Mouse (Mus musculus): ENCODE results near the gene Nxph3. TPM values are rescaled to one million over a fixed set of nuclear protein-coding genes. Genes with fewer than 3 reads are reported as not detected.
"Not testable (repeated sequence)": the region's sequence is repeated elsewhere in the genome, so short reads cannot be mapped to it uniquely, and the experiment has no call there.

Nxph3 gene
- total RNA-seq, 1 experiment from 2014 or later, result not detected

GRCm38 (mm10) chr11:95503581-95504180 is 10.7 kb downstream of the Nxph3 start:
- no peak; a peak in 1 of 4 replicates for ATAC-seq (replicated peaks in 1 of 2; ENCODE audit: insufficient read depth in 1 of 2, low FRiP score in 2 of 2, low TSS enrichment in 1 of 2, low read depth in 1 of 2, poor library complexity in 2 of 2, severe bottlenecking in 2 of 2)

GRCm38 (mm10) chr11:95501826-95502225 is 12.5 kb downstream of the Nxph3 start:
- ATAC-seq (replicated peaks in 1 of 2; ENCODE audit: insufficient read depth in 1 of 2, low FRiP score in 2 of 2, low TSS enrichment in 1 of 2, low read depth in 1 of 2, poor library complexity in 2 of 2, severe bottlenecking in 2 of 2), result not testable (repeated sequence)

DNA sequence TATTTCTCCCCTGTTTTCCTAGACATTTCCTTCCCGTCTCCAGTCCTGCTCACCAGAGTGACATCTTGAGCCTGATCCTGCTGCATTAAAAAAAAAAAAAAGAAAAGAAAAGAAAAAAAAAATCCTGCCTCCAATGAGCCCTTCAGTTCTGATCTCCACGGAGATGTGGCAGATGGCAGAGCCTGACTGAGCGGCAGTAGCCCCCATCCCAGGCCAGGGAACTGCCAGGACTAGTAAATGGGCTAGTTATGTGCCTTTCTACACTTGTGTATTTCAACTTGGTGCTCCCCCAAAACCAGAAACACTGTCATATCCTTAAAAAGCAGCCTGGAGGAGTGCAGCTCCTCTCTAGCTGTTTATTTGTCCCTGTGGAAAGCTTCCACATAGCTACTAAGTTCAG is 13.5 kb downstream of the Nxph3 start:
- ATAC-seq (replicated peaks in 1 of 2; ENCODE audit: insufficient read depth in 1 of 2, low FRiP score in 2 of 2, low TSS enrichment in 1 of 2, low read depth in 1 of 2, poor library complexity in 2 of 2, severe bottlenecking in 2 of 2), result no peak

GRCm38 (mm10) chr11:95500412-95500811 is 14.0 kb downstream of the Nxph3 start:
- no peak for ATAC-seq (replicated peaks in 1 of 2; ENCODE audit: insufficient read depth in 1 of 2, low FRiP score in 2 of 2, low TSS enrichment in 1 of 2, low read depth in 1 of 2, poor library complexity in 2 of 2, severe bottlenecking in 2 of 2)

- ATAC-seq (replicated peaks in 1 of 2; ENCODE audit: insufficient read depth in 1 of 2, low FRiP score in 2 of 2, low TSS enrichment in 1 of 2, low read depth in 1 of 2, poor library complexity in 2 of 2, severe bottlenecking in 2 of 2), result no peak
Observed at GRCm38 (mm10) chr11:95497921-95498320, 16.4 kb downstream of the Nxph3 start.

DNA sequence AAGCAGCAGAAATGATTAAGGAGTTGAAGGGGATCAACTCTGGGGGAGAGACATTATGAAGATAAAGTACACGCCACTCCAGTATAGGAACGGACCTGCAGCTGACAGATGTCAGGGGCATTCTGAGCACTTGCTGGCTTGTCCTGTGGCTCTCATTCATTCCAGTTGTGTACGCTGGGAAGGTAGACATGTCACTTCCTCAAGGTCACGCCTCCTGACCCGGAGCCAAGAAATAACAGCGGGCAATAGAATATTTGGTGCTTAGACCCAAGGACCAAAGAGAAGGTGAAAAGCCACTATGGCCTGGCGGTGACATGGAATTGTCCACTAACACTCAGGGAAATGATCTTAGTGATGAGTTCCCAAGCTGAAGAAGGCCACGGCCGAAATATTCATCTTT is 18.5 kb downstream of the Nxph3 start:
- no peak for ATAC-seq (replicated peaks in 1 of 2; ENCODE audit: insufficient read depth in 1 of 2, low FRiP score in 2 of 2, low TSS enrichment in 1 of 2, low read depth in 1 of 2, poor library complexity in 2 of 2, severe bottlenecking in 2 of 2)

- ATAC-seq (replicated peaks in 1 of 2; ENCODE audit: insufficient read depth in 1 of 2, low FRiP score in 2 of 2, low TSS enrichment in 1 of 2, low read depth in 1 of 2, poor library complexity in 2 of 2, severe bottlenecking in 2 of 2), result no peak
Observed at GRCm38 (mm10) chr11:95494374-95494773, 20.0 kb downstream of the Nxph3 start.

GRCm38 (mm10) chr11:95493950-95494349 is 20.4 kb downstream of the Nxph3 start:
- ATAC-seq (replicated peaks in 1 of 2; ENCODE audit: insufficient read depth in 1 of 2, low FRiP score in 2 of 2, low TSS enrichment in 1 of 2, low read depth in 1 of 2, poor library complexity in 2 of 2, severe bottlenecking in 2 of 2), result no peak

DNA sequence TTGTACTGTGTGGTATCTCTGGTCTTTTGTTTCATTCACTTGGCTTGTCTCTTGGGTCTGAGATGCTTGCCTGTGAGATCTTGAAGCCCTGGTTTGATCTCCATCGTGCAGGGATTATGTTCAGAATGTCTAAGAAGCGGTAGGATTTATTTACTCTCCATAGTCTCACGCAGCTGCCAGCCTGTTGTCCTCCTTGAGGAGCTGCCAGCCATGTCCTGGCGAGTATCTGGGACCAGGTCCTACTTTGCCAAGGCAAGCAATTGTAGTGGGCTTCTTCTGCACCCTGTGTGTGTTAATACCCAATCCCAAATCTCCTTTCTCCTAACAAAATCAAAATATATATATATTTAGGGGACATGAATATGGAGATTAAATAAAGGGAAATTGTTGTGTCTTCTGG is 21.4 kb downstream of the Nxph3 start:
- no peak for ATAC-seq (replicated peaks in 1 of 2; ENCODE audit: insufficient read depth in 1 of 2, low FRiP score in 2 of 2, low TSS enrichment in 1 of 2, low read depth in 1 of 2, poor library complexity in 2 of 2, severe bottlenecking in 2 of 2)

DNA sequence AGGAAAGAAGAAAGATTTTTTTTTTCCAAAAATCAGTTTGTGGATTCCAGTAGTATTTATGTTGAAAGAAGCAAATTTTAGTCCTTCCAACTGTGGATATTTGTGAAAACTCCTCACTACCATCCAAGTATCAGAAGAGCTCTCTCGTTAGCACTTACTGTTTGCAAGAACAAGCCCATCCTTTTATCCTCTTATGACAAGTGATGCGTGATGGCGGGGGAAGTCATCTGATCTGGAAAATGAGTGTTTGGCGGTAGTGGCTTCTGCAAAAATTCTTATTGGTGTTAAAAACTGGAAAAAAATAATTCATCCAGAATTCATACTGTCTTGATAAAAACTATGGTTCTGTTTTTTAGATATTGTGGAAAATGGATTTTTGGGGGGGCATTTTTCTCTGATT is 22.1 kb downstream of the Nxph3 start:
- ATAC-seq (replicated peaks in 1 of 2; ENCODE audit: insufficient read depth in 1 of 2, low FRiP score in 2 of 2, low TSS enrichment in 1 of 2, low read depth in 1 of 2, poor library complexity in 2 of 2, severe bottlenecking in 2 of 2), result no peak

- no peak for ATAC-seq (replicated peaks in 1 of 2; ENCODE audit: insufficient read depth in 1 of 2, low FRiP score in 2 of 2, low TSS enrichment in 1 of 2, low read depth in 1 of 2, poor library complexity in 2 of 2, severe bottlenecking in 2 of 2)
Observed at GRCm38 (mm10) chr11:95490104-95490503, 24.3 kb downstream of the Nxph3 start.

DNA sequence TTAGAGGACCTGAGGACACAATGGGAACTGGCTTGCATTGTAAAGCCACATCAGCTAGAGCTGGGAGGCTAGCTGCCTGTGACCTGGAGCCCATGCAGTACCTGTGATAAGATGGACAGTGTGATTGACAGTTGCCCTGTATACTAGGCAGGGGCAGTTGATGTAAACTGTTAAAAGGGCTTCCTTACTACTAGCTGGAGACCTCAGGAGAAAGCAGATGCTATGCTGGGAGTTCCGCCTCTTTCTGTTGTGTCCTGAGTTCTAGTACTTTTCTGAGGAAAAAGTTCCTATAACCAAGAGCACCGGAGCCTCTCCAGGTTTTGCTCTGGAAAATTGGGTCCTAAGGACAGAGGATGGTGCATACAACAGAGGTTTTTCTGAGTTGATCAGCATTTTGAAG is 27.1 kb downstream of the Nxph3 start:
- ATAC-seq (replicated peaks in 1 of 2; ENCODE audit: insufficient read depth in 1 of 2, low FRiP score in 2 of 2, low TSS enrichment in 1 of 2, low read depth in 1 of 2, poor library complexity in 2 of 2, severe bottlenecking in 2 of 2), result no peak

DNA sequence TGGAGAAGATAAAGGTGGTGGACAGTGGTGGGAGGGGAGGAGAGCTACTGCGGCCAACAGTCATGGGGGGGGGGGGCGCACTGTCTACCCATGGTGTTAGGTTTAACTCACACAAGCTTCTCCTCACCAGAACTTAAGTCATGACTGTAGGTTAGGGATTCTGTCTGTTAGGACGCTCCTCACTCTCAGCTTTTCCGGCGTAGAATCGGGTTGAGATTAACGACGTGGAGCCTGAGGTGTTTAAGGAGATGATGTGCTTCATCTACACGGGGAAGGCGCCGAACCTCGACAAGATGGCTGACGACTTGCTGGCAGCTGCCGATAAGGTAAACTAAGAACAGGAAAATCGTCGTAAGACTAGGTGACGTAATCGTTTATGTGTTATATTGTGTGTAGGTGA is 28.7 kb downstream of the Nxph3 start:
- no peak for ATAC-seq (replicated peaks in 1 of 2; ENCODE audit: insufficient read depth in 1 of 2, low FRiP score in 2 of 2, low TSS enrichment in 1 of 2, low read depth in 1 of 2, poor library complexity in 2 of 2, severe bottlenecking in 2 of 2)

- ATAC-seq (replicated peaks in 1 of 2; ENCODE audit: insufficient read depth in 1 of 2, low FRiP score in 2 of 2, low TSS enrichment in 1 of 2, low read depth in 1 of 2, poor library complexity in 2 of 2, severe bottlenecking in 2 of 2), result no peak
Observed at GRCm38 (mm10) chr11:95480662-95481061, 33.7 kb downstream of the Nxph3 start.

DNA sequence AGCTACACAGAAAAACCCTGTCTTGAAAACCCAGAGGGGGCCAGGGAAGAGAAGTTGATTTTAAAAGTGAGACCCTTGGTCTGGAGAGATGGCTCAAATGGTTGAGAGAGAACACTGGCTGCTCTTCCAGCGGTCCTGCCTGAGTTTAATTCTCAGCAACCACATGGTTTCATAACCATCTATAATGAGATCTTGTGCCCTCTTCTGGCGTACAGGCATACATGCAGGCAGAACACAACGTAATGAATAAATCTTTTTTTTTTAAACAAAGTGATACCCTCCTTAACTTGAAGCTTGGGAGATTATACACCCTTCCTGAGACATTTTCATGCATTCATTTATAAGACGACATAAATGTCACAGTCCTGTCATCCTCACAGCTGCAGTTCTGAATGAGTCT is 34.9 kb downstream of the Nxph3 start:
- ATAC-seq (replicated peaks in 1 of 2; ENCODE audit: insufficient read depth in 1 of 2, low FRiP score in 2 of 2, low TSS enrichment in 1 of 2, low read depth in 1 of 2, poor library complexity in 2 of 2, severe bottlenecking in 2 of 2), result no peak

DNA sequence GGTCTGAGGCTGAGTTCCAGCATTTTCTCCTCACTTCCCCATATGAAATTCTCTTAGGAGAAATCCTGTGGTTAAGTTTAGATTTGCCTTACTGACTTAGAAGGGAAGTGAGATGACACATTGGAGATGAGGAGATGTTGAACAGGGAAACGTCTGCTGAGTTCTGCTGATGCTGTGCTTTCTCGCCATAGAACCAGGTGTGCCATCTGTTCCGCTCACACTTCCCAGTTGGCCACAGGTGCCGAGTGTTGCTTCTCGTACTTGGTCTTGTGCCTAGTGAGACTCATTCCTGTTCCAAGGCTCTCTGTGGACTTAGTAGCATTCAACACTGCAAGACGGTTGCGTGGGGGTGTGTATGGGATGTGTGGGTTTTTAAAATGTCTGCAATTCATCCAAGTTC is 38.0 kb downstream of the Nxph3 start:
- ATAC-seq (replicated peaks in 1 of 2; ENCODE audit: insufficient read depth in 1 of 2, low FRiP score in 2 of 2, low TSS enrichment in 1 of 2, low read depth in 1 of 2, poor library complexity in 2 of 2, severe bottlenecking in 2 of 2), result no peak

- no peak for ATAC-seq (replicated peaks in 1 of 2; ENCODE audit: insufficient read depth in 1 of 2, low FRiP score in 2 of 2, low TSS enrichment in 1 of 2, low read depth in 1 of 2, poor library complexity in 2 of 2, severe bottlenecking in 2 of 2)
Observed at GRCm38 (mm10) chr11:95473456-95473855, 40.9 kb downstream of the Nxph3 start.

DNA sequence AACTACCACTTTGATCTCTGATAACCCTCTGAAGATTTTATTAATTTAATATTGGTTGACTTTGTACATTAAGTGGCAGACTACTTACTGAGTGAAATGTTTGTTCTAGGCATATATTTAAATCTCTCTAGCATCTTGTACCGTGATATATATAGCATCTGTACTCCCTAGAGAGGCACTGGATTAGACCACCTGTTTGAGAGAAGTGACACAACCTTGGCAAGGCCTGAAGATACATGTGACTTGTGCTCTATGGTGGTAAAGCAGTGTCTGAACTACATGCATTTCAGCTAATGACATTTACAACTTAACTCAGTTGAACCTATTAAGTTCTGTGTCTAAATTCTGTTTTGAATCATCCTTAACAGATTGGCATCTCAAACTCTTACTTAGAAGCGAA is 41.4 kb downstream of the Nxph3 start:
- ATAC-seq (replicated peaks in 1 of 2; ENCODE audit: insufficient read depth in 1 of 2, low FRiP score in 2 of 2, low TSS enrichment in 1 of 2, low read depth in 1 of 2, poor library complexity in 2 of 2, severe bottlenecking in 2 of 2), result no peak

DNA sequence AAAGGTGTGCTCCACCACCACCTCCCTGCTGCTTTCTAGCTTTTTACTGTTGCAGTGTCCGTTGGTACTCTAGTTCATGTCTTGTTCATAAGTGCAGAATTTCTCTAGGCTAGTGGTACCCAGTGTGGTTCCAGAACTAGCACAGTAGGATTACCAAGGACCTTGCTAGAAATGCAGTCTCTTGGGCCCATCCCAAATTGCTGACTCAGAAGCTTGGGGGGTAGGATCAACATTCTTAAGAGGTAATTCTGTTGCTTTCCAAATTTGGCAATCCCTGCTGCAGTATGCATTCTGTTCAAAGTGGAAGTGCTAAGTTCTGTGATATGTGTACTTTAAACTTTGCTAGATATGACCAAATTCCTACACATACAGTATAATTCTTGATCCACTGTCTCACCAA is 46.6 kb downstream of the Nxph3 start:
- no peak for ATAC-seq (replicated peaks in 1 of 2; ENCODE audit: insufficient read depth in 1 of 2, low FRiP score in 2 of 2, low TSS enrichment in 1 of 2, low read depth in 1 of 2, poor library complexity in 2 of 2, severe bottlenecking in 2 of 2)

GRCm38 (mm10) chr11:95462168-95462567 is 52.2 kb downstream of the Nxph3 start:
- ATAC-seq (replicated peaks in 1 of 2; ENCODE audit: insufficient read depth in 1 of 2, low FRiP score in 2 of 2, low TSS enrichment in 1 of 2, low read depth in 1 of 2, poor library complexity in 2 of 2, severe bottlenecking in 2 of 2), result no peak
